Mouse (Mus musculus): Measurements from ENCODE around the gene Cacna1d.

The Cacna1d gene

GRCm38 (mm10) chr14:30491342-30491741 lies at the start of gene Cacna1d:
Gene Cacna1d, minus strand, starts transcription at chr14:30491455.
- no peak for DNase-seq (ENCODE audit: low spot score in 2 of 2)

DNA sequence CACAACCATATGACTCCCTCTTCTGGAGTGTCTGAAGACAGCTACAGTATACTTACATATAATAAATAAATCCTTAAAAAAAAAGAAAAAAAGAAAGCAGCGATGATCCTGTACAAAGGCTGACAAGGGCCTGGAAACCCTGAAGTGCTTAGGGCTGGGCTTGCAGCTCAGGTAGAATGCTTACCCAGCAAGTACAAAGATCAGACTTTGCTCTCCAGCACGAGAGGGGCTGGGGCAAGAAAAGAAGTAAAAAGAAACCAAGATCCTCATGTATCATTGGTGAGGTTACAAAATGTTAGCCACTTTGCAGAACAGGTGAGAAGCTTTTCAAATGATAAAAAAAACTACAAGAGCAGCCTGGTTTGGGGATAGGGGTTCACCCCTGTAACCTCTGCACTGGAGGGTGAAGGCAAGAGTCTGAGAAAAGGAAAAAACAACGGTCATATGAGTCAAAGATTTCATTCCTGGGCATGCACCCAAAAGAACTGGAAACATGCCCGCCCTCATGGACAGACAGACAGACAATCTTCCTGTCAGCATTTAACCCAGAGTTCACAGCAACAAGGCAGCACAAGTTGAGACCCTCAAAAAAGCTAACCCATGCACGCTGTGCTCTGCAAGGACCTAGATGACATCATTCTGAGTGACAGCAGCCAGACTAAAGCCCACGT lies 42.7 kb upstream of the Cacna1d start:
- no peak for DNase-seq (ENCODE audit: low spot score in 2 of 2)

- DNase-seq (ENCODE audit: low spot score in 2 of 2) = no peak
Measured at GRCm38 (mm10) chr14:30531896-30532295, 40.6 kb upstream of the Cacna1d start.

GRCm38 (mm10) chr14:30531431-30531830 lies 40.2 kb upstream of the Cacna1d start:
- DNase-seq (ENCODE audit: low spot score in 2 of 2) = no peak

DNA sequence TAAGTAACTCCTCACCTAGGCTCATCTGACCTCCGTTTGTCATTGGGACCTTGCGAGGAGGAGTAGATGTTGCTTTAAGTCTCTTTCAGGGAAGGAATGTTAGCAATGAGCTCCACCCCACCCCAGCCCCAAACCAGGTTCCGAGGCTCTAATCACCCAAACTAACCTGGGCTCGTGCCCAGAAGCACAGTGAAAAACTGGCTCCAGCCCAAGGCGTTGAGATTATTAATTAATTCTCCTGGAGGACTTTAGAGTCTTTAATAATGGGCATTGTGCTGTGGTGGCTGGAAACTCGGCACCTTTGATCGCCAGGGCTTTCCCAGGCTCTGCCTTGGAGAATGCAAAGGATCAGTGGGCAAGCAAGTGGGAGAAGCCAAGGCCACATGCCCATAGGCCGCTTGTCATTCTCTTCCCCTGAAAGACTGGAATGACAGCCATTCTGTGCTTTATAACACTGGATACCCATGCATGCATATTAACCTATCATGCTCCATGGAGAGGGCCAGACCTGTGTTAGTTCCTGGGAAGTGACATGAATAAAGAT lies 39.5 kb upstream of the Cacna1d start:
- DNase-seq (ENCODE audit: low spot score in 2 of 2) = no peak

DNA sequence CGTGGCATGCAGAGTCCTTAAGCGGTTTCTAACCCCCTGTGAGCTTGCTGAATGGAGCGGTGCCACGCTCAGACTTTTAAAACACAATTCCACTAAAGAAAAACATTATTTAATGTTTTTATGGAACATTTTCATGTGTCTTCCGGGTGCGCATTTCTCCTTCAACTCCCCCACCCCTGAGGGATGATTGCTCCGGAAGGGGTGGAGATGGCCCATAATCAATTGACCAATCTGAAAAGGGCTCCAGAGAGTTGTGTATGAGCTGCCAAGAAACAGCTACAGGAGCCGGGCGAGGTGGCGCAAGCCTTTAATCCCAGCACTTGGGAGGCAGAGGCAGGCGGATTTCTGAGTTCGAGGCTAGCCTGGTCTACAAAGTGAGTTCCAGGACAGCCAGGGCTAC lies 38.2 kb upstream of the Cacna1d start:
- DNase-seq (ENCODE audit: low spot score in 2 of 2) = no peak

DNA sequence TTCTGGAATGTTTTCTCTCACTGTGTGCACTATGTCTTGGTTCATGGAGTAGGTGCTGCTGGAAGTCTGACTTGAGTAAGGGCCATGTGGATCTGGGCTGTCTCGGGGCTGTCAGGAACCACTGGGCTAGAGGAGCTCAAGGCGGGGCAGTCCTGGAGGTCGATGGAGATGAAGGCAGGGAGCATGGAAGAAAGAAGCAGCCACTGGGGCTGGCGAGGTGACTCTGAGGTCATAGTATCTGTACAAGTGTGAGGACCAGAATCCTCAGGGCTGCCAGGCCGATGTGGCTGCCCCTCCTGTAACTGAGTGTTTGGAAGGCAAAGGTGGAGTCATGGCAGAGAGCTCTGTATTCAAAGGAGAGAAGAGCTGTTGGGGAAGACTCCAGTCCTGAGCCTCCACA lies 37.7 kb upstream of the Cacna1d start:
- DNase-seq (ENCODE audit: low spot score in 2 of 2) = no peak

DNA sequence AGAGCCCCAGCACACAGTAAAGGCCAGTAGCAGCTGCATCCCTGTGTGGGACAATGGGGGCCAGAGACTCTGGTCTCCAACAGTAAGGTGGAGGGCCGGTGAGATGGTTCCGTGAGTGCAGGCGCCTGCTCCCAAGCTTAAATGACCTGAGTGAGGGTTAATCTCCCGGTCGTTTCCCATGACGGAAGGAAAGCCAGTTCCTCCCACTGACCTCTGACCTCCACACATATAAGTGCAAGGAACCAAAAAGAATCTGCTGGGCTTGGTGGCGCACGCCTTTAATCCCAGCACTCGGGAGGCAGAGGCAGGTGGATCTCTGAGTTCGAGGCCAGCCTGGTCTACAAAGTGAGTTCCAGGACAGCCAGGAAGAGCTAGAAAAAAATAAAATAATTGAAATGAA lies 37.1 kb upstream of the Cacna1d start:
- DNase-seq (ENCODE audit: low spot score in 2 of 2) = no peak

DNA sequence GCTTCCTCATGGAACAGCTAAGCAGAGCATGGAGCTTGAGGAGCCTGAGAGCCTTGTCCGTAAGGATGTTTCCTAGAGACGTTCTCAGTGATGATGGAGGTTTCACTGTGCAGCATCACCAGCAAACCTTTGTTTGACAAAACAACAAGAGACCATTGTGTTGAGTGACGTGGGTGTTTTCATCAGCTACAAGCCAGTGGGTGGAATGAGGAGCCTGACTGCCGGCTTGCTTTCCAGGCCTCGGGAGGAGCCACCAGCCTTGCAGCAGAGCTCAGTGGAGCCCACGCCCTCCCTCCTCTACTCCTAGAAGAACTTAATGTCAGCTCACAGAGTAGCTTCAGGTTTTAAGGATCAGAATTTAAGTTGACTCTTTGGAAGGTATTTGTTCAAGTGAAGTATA lies 32.1 kb upstream of the Cacna1d start:
- DNase-seq (ENCODE audit: low spot score in 2 of 2) = no peak

DNA sequence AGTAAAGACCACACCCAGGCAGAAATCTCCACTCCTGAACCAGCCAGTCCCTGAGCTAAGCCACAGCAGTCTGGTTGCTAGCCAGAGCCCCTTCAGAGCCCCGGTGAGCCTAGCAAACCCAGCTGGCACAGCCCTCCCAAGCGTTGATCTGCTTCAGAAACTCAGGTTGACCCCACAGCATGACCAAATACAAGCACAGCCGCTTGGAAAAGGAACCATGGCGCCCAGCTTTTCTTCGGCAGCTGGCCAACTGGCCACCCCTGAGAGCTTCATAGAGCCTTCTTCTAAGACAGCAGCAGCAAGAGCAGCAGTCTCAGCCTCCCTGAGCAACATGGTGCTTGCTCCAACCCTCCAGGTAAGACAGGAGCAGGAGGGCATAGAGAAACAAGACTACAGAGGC lies 28.1 kb upstream of the Cacna1d start:
- DNase-seq (ENCODE audit: low spot score in 2 of 2) = no peak

GRCm38 (mm10) chr14:30515931-30516723 lies 24.9 kb upstream of the Cacna1d start:
- no peak for DNase-seq (ENCODE audit: low spot score in 2 of 2)

- no peak for DNase-seq (ENCODE audit: low spot score in 2 of 2)
Measured at GRCm38 (mm10) chr14:30512896-30513295, 21.6 kb upstream of the Cacna1d start.

- DNase-seq (ENCODE audit: low spot score in 2 of 2) = no peak
Measured at GRCm38 (mm10) chr14:30510214-30510763, 19.0 kb upstream of the Cacna1d start.

DNA sequence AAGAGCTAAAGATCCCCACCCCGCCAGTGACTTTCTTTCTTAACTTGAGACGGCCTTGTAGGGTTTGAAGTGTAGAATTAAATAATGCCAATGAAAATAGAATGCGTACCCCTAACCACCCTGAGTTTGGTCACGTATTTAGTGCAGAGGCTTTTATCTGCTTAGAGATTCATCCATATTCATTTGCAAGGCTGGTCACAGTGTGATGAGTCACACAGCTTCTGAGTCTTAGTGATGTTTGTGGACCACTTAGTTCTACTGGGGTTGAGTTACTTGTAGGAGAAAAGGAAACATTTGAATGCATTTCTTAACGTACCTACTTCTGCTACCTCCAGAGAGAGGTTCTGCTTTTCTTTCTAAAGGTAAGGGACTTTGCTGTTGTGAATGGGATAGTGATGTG lies 13.7 kb upstream of the Cacna1d start:
- no peak for DNase-seq (ENCODE audit: low spot score in 2 of 2)

DNA sequence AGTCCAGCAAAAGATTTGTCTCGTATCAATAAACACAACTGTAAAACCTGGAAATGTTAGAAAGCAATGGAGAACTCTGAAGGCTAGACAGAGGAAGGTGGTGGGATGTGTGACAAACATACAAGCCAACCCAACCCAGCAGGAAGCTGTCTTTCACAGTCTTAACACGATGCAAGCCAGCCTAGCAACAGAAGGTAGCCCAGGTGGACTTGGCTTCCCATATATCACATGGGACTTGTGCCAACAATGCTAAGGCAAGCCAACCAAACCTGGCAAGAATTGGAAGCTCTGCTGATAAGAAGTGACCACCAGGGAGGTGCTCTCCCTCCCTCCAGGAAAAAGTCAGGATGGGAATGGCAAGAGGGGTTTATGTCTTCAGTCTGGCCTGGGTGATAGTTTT lies 6.9 kb upstream of the Cacna1d start:
- no peak for DNase-seq (ENCODE audit: low spot score in 2 of 2)

- DNase-seq (ENCODE audit: low spot score in 2 of 2) = no peak
Measured at GRCm38 (mm10) chr14:30494998-30495397, 3.7 kb upstream of the Cacna1d start.

DNA sequence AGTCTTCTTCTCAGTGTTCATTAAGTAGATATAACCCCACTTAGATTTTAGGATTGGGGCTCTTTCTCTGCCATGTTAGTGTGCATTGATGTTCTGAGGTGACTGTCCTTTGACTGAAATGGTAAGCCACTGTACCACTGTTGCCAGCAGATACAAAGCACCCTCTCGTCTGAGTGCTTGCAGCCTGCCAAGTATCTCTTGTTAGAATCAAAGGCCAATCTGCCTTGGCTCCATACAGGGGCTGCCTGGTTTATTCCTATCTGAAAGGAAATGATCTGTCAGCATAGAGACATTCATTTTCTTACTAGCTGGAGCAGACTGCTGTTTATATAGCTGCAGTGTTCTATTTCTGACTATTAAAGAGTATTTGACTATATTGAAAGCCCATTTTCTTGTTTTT lies 2.0 kb upstream of the Cacna1d start:
- no peak for DNase-seq (ENCODE audit: low spot score in 2 of 2)

DNA sequence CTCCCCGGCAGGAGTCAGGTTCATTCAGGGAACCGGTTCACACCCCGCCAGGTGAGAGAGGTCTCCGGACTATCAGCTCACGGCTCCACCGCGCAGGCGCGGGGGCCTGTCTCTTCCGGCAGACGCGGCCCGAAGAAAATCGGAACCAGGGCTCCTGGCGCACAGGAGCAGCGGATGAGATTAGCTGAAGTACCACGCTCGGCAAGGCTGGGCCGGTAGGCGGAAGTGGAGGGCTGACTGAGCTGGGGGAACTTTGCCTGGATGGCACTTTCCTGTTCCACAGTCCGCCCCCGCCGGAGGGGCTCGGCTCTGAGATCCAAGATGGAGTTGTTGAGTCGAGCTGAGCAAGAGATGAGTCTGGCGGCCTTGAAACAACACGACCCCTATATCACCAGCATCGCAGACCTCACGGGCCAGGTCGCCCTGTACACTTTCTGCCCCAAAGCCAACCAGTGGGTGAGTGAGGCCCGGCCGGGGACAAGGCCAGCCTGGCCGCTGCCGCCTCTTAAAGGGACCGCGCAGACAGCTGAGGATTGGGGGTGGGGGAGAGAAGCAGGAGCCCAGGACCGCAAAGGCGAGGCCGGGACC lies 11.8 kb downstream of the Cacna1d start, which contains the start of gene Dcp1a:
Gene Dcp1a (plus strand): TSS at position 175 of the 588 bp plus-strand sequence.
- DNase-seq (ENCODE audit: low spot score in 2 of 2) = peak; percentile 95 to 96

DNA sequence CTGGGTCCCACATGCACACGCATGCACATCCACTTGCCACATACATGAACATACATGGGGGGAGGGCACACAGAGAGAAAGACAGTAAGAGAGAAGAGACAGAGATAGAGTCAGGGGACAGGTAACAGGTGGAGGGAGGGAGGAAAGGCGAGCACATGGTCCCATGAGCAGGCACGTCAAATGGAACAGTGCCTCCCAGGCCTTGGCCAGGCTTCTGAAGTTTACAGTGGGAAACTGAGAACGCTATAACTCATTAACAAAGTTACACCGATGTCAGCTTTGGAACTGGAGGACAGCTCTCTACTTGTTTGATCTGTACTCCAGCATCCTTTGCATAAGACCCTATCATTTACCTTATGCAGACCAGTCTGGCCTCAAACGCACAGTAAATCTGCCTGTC lies 16.8 kb downstream of the Cacna1d start:
- DNase-seq (ENCODE audit: low spot score in 2 of 2) = no peak

- DNase-seq (ENCODE audit: low spot score in 2 of 2) = no peak
Measured at GRCm38 (mm10) chr14:30473605-30474004, 17.6 kb downstream of the Cacna1d start.

- no peak for DNase-seq (ENCODE audit: low spot score in 2 of 2)
Measured at GRCm38 (mm10) chr14:30463312-30463711, 27.9 kb downstream of the Cacna1d start.

GRCm38 (mm10) chr14:30459891-30460523 lies 31.2 kb downstream of the Cacna1d start:
- DNase-seq (ENCODE audit: low spot score in 2 of 2) = peak; percentile 47 to 77
